Mouse (Mus musculus) activated CD4-positive, CD25-positive, alpha-beta regulatory T cell, adult 4 months (primary cell): Measurements from ENCODE around the gene Foxo1. TPM values are rescaled to one million over a fixed set of nuclear protein-coding genes. Genes with fewer than 3 reads are reported as not detected.

Experiments used
- ATAC-seq: one replicate; pipeline ENCODE4 v1.8.0; 2017
- polyA plus RNA-seq, 2 experiments: library from polyadenylated mRNA; unstranded; fragments of 100-300 nt; shearing (Covaris generic); gene quantifications; one replicate each; pipeline ENCODE4 v1.2.1; 2017

Gene Foxo1
- polyA plus RNA-seq, 2 experiments from 2014 or later, result 30.3 to 30.6 TPM

GRCm38 (mm10) chr3:52268737-52269513 is 789 bp downstream of the Foxo1 start:
- no peak for ATAC-seq

- peak; percentile 13 for ATAC-seq
Measured at GRCm38 (mm10) chr3:52269514-52270351, 1.6 kb downstream of the Foxo1 start.

GRCm38 (mm10) chr3:52270511-52270910 is 2.4 kb downstream of the Foxo1 start:
- ATAC-seq, result peak; percentile 22

- ATAC-seq, result no peak
Measured at GRCm38 (mm10) chr3:52271376-52271775, 3.2 kb downstream of the Foxo1 start.

GRCm38 (mm10) chr3:52272376-52272865 is 4.3 kb downstream of the Foxo1 start:
- ATAC-seq, result no peak

GRCm38 (mm10) chr3:52274475-52274874 is 6.3 kb downstream of the Foxo1 start:
- ATAC-seq, result no peak

- ATAC-seq, result no peak
Measured at GRCm38 (mm10) chr3:52275037-52275555, 7.0 kb downstream of the Foxo1 start.

GRCm38 (mm10) chr3:52280681-52281080 is 12.5 kb downstream of the Foxo1 start:
- ATAC-seq, result peak; percentile 55

GRCm38 (mm10) chr3:52281882-52282281 is 13.7 kb downstream of the Foxo1 start:
- no peak for ATAC-seq

- no peak for ATAC-seq
Measured at GRCm38 (mm10) chr3:52282369-52282768, 14.2 kb downstream of the Foxo1 start.

- no peak for ATAC-seq
Measured at GRCm38 (mm10) chr3:52283521-52283920, 15.4 kb downstream of the Foxo1 start.

- ATAC-seq, result no peak
Measured at GRCm38 (mm10) chr3:52290811-52291210, 22.7 kb downstream of the Foxo1 start.

- ATAC-seq, result no peak
Measured at GRCm38 (mm10) chr3:52292498-52292897, 24.4 kb downstream of the Foxo1 start.

- ATAC-seq, result no peak
Measured at GRCm38 (mm10) chr3:52293946-52294345, 25.8 kb downstream of the Foxo1 start.

- no peak for ATAC-seq
Measured at GRCm38 (mm10) chr3:52295688-52296087, 27.6 kb downstream of the Foxo1 start.

- no peak for ATAC-seq
Measured at GRCm38 (mm10) chr3:52296224-52296760, 28.2 kb downstream of the Foxo1 start.

- ATAC-seq, result no peak
Measured at GRCm38 (mm10) chr3:52297291-52298018, 29.3 kb downstream of the Foxo1 start.

GRCm38 (mm10) chr3:52298683-52299082 is 30.5 kb downstream of the Foxo1 start:
- ATAC-seq, result peak; percentile 65

- ATAC-seq, result peak; percentile 34
Measured at GRCm38 (mm10) chr3:52299376-52299775, 31.2 kb downstream of the Foxo1 start.

GRCm38 (mm10) chr3:52300517-52300916 is 32.4 kb downstream of the Foxo1 start:
- peak; percentile 40 for ATAC-seq

GRCm38 (mm10) chr3:52303301-52303700 is 35.2 kb downstream of the Foxo1 start:
- no peak for ATAC-seq
